Mouse (Mus musculus): ENCODE results near the gene Zfp819.
"Not testable (repeated sequence)": the region's sequence is repeated elsewhere in the genome, so short reads cannot be mapped to it uniquely, and the experiment has no call there.

The Zfp819 gene

GRCm38 (mm10) chr7:43642587-43642986, 35.6 kb downstream of the Zfp819 start:
- no peak for DNase-seq (ENCODE audit: low read depth, low spot score)

- no peak for DNase-seq (ENCODE audit: low read depth, low spot score)
Observed at GRCm38 (mm10) chr7:43643046-43643652, 36.2 kb downstream of the Zfp819 start.

GRCm38 (mm10) chr7:43652683-43653082, 45.7 kb downstream of the Zfp819 start:
- DNase-seq (ENCODE audit: low read depth, low spot score) = no peak

- DNase-seq (ENCODE audit: low read depth, low spot score) = no peak
Observed at GRCm38 (mm10) chr7:43654519-43654918, 47.5 kb downstream of the Zfp819 start.

GRCm38 (mm10) chr7:43656232-43656631, 49.3 kb downstream of the Zfp819 start:
- DNase-seq (ENCODE audit: low read depth, low spot score) = no peak

- DNase-seq (ENCODE audit: low read depth, low spot score) = no peak
Observed at GRCm38 (mm10) chr7:43660002-43660401, 53.0 kb downstream of the Zfp819 start, which contains the start of gene Siglece. Gene Siglece, minus strand, starts transcription at chr7:43660161.

- DNase-seq (ENCODE audit: low read depth, low spot score) = no peak
Observed at GRCm38 (mm10) chr7:43662804-43663203, 55.8 kb downstream of the Zfp819 start.

- DNase-seq (ENCODE audit: low read depth, low spot score) = not testable (repeated sequence)
Observed at GRCm38 (mm10) chr7:43667221-43667620, 60.3 kb downstream of the Zfp819 start.
